In genomic region chr9:94104669-94105068, GRCm38 (mm10) we compare ENCODE assay signal across 32 mouse cellular contexts.
"Had no signal": no experiment of that assay in that cellular context is flagged by ENCODE, and none has a peak within 500 bp of the region (broad histone marks: within the 10 kb centered on the region; RNA-seq: fewer than 3 reads in every experiment).

No protein-coding gene starts in this region.

- H3K27ac ChIP-seq: limb, embryonic 10.5 days; limb, embryonic 12.5 days; limb, embryonic 13.5 days; limb, embryonic 15.5 days; liver, embryonic 12.5 days; liver, embryonic 13.5 days; liver, embryonic 14.5 days; liver, embryonic 15.5 days; lung, embryonic 15.5 days; macrophage; midbrain, embryonic 10.5 days; midbrain, embryonic 12.5 days; midbrain, embryonic 13.5 days; midbrain, embryonic 15.5 days; neural tube, embryonic 12.5 days had no signal

- H3K9ac ChIP-seq: limb, embryonic 12.5 days; limb, embryonic 13.5 days; limb, embryonic 15.5 days; liver, embryonic 12.5 days; liver, embryonic 13.5 days; liver, embryonic 14.5 days; liver, embryonic 15.5 days; liver, postnatal 0 days; lung, embryonic 14.5 days; lung, embryonic 15.5 days; midbrain, embryonic 12.5 days; midbrain, embryonic 13.5 days; midbrain, embryonic 15.5 days; neural tube, embryonic 12.5 days had no signal

- DNase-seq: left cerebral cortex, postnatal 4 days; liver; liver, embryonic 13.5 days; liver, postnatal 0 days; lung, adult 18-20 months; lung, adult 2 months; lung, embryonic 14.5 days; lung, postnatal 10 days; lung, postnatal 14 days; lung, postnatal 36 days; lung, postnatal 4 days; midbrain, embryonic 14.5 days had no signal

- ATAC-seq: liver, embryonic 12.5 days; liver, postnatal 0 days; lung, postnatal 0 days; midbrain, embryonic 13.5 days; midbrain, embryonic 15.5 days; midbrain, embryonic 16.5 days had no signal

- H3K9me3 ChIP-seq: limb, embryonic 10.5 days; limb, embryonic 12.5 days; limb, embryonic 13.5 days; limb, embryonic 15.5 days; liver, embryonic 12.5 days; liver, embryonic 13.5 days; liver, embryonic 15.5 days; lung, embryonic 15.5 days; midbrain, embryonic 10.5 days; midbrain, embryonic 12.5 days; midbrain, embryonic 13.5 days; midbrain, embryonic 15.5 days; neural tube, embryonic 12.5 days had no signal

- H3K36me3 ChIP-seq: limb, embryonic 10.5 days; limb, embryonic 12.5 days; limb, embryonic 13.5 days; limb, embryonic 15.5 days; liver, embryonic 12.5 days; liver, embryonic 13.5 days; liver, embryonic 15.5 days; lung, embryonic 15.5 days; midbrain, embryonic 10.5 days; midbrain, embryonic 12.5 days; midbrain, embryonic 13.5 days; midbrain, embryonic 15.5 days; neural tube, embryonic 12.5 days had no signal

- H3K4me2 ChIP-seq: limb, embryonic 12.5 days; limb, embryonic 13.5 days; limb, embryonic 15.5 days; liver, embryonic 11.5 days; liver, embryonic 12.5 days; liver, embryonic 13.5 days; liver, embryonic 15.5 days; lung, embryonic 14.5 days; lung, embryonic 15.5 days; midbrain, embryonic 11.5 days; midbrain, embryonic 12.5 days; midbrain, embryonic 13.5 days; midbrain, embryonic 15.5 days; neural tube, embryonic 12.5 days had no signal

- H3K4me3 ChIP-seq: limb, embryonic 10.5 days; limb, embryonic 12.5 days; limb, embryonic 13.5 days; limb, embryonic 15.5 days; liver, embryonic 12.5 days; liver, embryonic 13.5 days; liver, embryonic 15.5 days; lung, embryonic 15.5 days; megakaryocyte, embryonic 14.5 days; midbrain, embryonic 10.5 days; midbrain, embryonic 12.5 days; midbrain, embryonic 13.5 days; midbrain, embryonic 15.5 days; myocyte; neural tube, embryonic 12.5 days had no signal

- H3K27me3 ChIP-seq: limb, embryonic 12.5 days; limb, embryonic 13.5 days; limb, embryonic 15.5 days; liver, embryonic 12.5 days; liver, embryonic 13.5 days; liver, embryonic 15.5 days; lung, embryonic 15.5 days; megakaryocyte, embryonic 14.5 days; midbrain, embryonic 12.5 days; midbrain, embryonic 13.5 days; midbrain, embryonic 15.5 days; neural tube, embryonic 12.5 days had no signal

- H3K4me1 ChIP-seq: limb, embryonic 10.5 days; limb, embryonic 12.5 days; limb, embryonic 13.5 days; limb, embryonic 15.5 days; liver, embryonic 12.5 days; liver, embryonic 13.5 days; liver, embryonic 15.5 days; lung, embryonic 15.5 days; megakaryocyte, embryonic 14.5 days; midbrain, embryonic 10.5 days; midbrain, embryonic 12.5 days; midbrain, embryonic 13.5 days; midbrain, embryonic 15.5 days; neural tube, embryonic 12.5 days had no signal
